Mouse (Mus musculus) hindbrain, embryonic 11.5 days (tissue): ENCODE measurements around the gene Icmt. TPM values are rescaled to one million over a fixed set of nuclear protein-coding genes. Genes with fewer than 3 reads are reported as not detected.
A peak's percentile ranks its signal among the peaks of the same experiment; 100 is the strongest.

Experiments
- ATAC-seq: fragments of 200-750 bp; cut with Nextera tagmentation; 2 replicates; pipeline ENCODE4 v1.8.0; 2017; ENCODE audit warnings: mild to moderate bottlenecking, moderate TSS enrichment, moderate library complexity; ENCODE audit not compliant: low FRiP score
- DNase-seq: peaks from one replicate; pipeline ENCODE4 v3.0.0-alpha.2; 2015; ENCODE audit warnings: low spot score
- H3K27ac ChIP-seq: fragments of 300-500 bp; sonication (generic); 2 replicates; pipeline ENCODE4 v1.5.1; 2014; ENCODE audit warnings: mild to moderate bottlenecking, low read depth, low read length
- H3K27me3 ChIP-seq: fragments of 300-500 bp; sonication (generic); 2 replicates; pipeline ENCODE4 v1.6.1; 2014; ENCODE audit warnings: mild to moderate bottlenecking, low read length, moderate library complexity, mixed read lengths; ENCODE audit not compliant: control insufficient read depth, insufficient read depth
- H3K36me3 ChIP-seq: fragments of 300-500 bp; sonication (generic); 2 replicates; pipeline ENCODE4 v1.6.1; 2014; ENCODE audit warnings: mild to moderate bottlenecking, low read length, moderate library complexity, mixed read lengths; ENCODE audit not compliant: control insufficient read depth, insufficient read depth
- H3K4me1 ChIP-seq: fragments of 300-500 bp; sonication (generic); replicated peaks from 2 replicates; pipeline ENCODE4 v1.6.1; 2014; ENCODE audit warnings: low read length, mixed read lengths; ENCODE audit not compliant: control insufficient read depth, insufficient read depth
- H3K4me2 ChIP-seq: fragments of 300-500 bp; sonication (generic); replicated peaks from 2 replicates; pipeline ENCODE4 v1.6.1; 2014; ENCODE audit warnings: mild to moderate bottlenecking, low read depth, low read length
- H3K4me3 ChIP-seq: fragments of 300-500 bp; sonication (generic); 2 replicates; pipeline ENCODE4 v1.5.1; 2014; ENCODE audit warnings: low read depth, low read length
- H3K9ac ChIP-seq: fragments of 300-500 bp; sonication (generic); 2 replicates; pipeline ENCODE4 v1.6.1; 2014; ENCODE audit warnings: low read depth, low read length
- H3K9me3 ChIP-seq: fragments of 300-500 bp; sonication (generic); 2 replicates; pipeline ENCODE4 v1.6.1; 2016; ENCODE audit warnings: low read length; ENCODE audit not compliant: control insufficient read depth
- WGBS: fragments of 180-500 bp; shearing (Covaris S2); extraction: QIAGEN DNeasy Blood & Tissue Kit; methylation state at CpG from one replicate; pipeline ENCODE4 v1.1.7; 2014; 5-methylcytosine and 5-hydroxymethylcytosine counted together
- polyA plus RNA-seq: library from polyadenylated mRNA; unstranded; fragments of >200 nt; fragmentation: Nextera tagmentation; extraction: Ambion mirVana; gene quantifications from 2 replicates; pipeline ENCODE4 v1.2.1, GENCODE M21; 2014

The Icmt gene
- polyA plus RNA-seq, 1 experiment from 2014 or later: 17.4 TPM

DNA sequence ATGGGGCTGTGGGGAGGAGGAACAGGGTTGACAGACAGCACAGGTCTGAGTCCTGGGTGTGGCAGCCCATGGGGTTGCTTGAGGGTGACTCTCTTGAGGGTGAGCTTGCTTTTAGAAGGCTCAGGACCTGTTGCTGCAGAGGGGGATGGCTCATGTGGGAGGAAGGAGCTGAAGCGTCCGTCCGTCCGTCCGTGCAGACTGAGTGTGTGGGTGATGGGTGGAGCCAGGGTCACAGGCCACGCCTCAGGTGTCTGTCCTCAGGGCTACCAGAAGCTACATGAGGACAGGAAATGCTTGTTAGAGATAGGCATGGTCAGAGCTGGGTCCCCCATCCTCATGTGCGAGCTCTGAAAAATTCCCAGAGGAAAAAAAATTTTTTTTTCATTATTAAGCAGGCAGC, 47.6 kb downstream of the Icmt start:
- Histone ChIP-seq H3K36me3 (no peaks in the 10 kb centered on the region), H3K4me1 (peaks cover under 1% of the 10 kb centered on the region; the same call in 1 of the 2 replicates), H3K4me3 (no peak overlapping the region), H3K27ac (no peak overlapping the region), H3K4me2 (no peak overlapping the region), H3K9ac (no peak overlapping the region), H3K9me3 (no peaks in the 10 kb centered on the region), H3K27me3 (peaks cover 16% of the 10 kb centered on the region)
- DNase-seq (no peak), ATAC-seq (no peak)
- 66% methylated on average over 7 of the region's 7 CpGs for WGBS

DNA sequence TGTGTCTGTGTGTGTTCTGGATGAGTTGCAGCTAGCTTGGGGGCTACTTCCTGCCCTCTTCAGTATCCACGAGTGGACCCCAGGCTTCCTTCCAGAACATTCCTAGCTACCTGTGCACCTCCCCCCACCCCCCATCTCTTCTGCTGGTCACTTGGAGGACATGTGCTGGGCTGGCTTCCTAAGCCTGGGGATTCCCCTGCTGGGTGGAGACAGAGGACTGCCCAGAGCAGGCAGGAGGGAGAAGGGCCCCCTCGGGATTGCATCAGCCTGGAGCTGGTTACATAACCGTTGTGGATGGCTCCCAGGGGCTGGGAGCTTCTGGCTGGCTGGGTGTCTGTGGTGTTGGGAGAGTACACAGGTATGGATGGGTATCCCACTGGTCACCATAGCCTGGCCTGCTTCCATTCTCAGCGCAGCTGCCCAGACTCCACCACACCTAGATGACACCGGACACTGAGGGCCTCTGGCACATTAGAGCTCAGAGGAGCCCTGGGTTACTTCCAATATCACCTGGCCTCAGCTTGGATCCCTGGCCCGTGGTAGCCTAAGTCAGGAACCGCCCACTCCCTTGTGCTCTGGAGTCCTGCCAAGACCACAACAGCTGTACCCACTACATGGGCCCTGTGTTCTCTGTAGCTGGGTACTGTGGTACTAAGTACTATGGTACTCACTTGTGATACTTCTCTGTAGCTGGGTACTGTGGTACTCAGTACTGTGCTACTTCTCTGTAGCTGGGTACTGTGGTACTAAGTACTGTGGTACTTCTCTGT, 48.3 kb downstream of the Icmt start:
- WGBS: 60% methylated on average over 7 of the region's 7 CpGs
- peaks cover 10% of the 10 kb centered on the region for H3K27me3 ChIP-seq
- DNase-seq (no peak), ATAC-seq (no peak)
- H3K4me2 ChIP-seq: no peak overlapping the region
- no peak overlapping the region for H3K4me3 ChIP-seq
- no peaks in the 10 kb centered on the region for H3K9me3 ChIP-seq
- no peak overlapping the region for H3K9ac ChIP-seq
- no peaks in the 10 kb centered on the region for H3K36me3 ChIP-seq
- no peak overlapping the region for H3K27ac ChIP-seq
- H3K4me1 ChIP-seq: no peaks in the 10 kb centered on the region

DNA sequence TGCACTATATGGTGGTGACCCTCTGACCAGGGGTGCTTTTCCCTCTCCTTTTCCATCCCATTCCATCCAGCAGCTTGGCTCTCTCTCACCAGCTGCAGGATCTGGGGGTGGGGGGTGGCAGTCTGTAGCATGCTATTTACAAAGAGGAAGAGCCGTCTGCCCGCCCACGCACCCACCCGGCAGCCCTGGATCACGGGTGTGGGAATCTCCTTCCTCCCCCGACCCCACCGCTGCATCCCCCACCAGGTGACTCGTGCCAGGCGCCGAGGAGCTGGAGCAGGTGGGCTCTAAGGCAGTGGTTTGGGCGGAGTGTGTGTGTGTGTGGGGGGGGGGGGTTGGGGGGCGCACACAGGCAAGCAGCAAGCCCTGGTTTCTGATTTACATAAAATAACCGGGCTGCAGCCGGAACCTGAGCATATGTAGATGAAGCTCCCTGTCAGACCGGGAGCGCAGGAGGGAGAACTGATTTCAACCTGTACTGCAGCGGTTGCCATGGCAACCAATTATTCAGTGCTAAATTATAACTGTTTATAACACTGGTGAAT, 52.9 kb downstream of the Icmt start:
- no peak overlapping the region for H3K4me3 ChIP-seq
- H3K4me1 ChIP-seq: no peaks in the 10 kb centered on the region
- no peak overlapping the region; the same call in 1 of the 2 replicates for H3K4me2 ChIP-seq
- H3K9me3 ChIP-seq: no peaks in the 10 kb centered on the region
- no peak overlapping the region for H3K27ac ChIP-seq
- H3K36me3 ChIP-seq: no peaks in the 10 kb centered on the region
- DNase-seq (peak; percentile 40), ATAC-seq (no peak)
- 15% methylated on average over 16 of the region's 17 CpGs for WGBS
- peaks cover 11% of the 10 kb centered on the region for H3K27me3 ChIP-seq
- no peak overlapping the region for H3K9ac ChIP-seq

DNA sequence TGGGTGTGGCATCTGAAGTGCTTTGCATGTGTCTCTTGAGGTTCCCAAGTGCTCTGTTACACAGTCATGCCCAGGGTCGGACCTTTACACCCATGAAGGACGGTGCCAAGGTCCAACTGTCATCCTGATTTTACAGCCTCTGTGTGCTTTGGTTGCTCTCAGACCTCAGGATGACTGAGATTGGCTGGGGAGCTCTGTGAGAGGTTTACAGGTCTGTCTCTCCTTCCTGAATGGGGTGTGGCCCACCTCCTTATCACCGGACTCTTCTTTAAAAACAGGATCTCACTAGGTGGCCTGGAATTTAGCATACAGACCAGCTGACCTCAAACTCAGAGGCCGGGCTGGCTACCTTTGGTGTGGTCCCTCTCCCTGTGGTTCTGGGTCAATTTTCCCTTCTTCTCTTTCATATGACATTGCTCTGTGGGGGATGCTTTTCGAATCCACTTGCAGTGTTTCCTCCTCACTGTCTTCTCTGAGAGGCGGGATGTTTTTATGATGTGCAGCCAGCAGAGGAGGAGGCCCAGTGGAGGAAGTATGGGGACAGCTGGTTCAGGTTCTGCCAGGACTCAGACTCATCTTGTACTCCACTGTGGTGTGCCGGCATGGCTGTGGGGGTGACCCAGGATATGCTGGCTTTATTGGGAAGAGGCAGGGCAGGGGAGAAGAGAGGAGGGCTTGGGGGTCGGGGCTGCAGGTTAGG, 53.8 kb downstream of the Icmt start:
- ATAC-seq: no peak
- no peak overlapping the region for H3K4me2 ChIP-seq

DNA sequence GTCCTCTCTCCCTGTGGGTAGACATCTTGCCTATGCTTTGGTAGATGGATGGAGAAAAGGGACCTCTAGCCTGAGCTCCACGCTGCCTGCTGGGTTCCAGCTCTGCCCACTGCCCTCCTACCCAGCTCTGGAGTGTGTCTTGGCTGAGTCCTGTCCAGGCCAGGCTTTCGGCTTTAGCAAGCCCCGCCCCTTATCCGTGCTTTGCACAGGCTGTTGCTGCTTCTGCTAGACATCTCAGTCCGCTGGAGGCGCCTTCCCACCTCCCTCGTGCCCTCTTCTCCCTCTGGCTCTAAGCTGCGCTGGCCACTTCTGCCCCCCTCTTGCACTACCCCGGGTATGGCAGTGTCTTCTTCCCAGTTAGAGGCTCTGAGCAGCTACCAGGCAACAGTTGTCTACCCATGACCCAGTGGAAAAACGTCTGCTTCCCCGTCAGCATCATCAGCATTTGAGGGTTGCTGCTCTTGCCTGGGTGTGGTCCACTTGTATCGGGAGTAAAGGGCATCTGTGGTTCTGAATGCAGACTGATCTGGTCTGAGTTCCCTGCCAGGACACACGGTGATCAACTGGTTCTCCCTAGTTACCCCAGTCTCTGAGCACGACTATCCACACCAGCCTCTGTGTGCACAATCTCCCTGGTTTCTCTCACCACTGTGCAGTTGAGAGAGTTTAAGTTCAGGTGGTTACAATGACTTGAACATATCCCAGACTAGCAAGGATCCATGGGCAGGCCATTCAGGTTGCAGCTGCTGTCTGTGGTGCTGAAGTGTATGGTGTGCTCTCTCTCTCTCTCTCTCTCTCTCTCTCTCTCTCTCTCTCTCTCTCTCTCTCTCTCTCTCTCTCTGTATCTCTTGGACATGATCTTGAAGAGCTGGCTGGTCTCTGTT, 54.6 kb downstream of the Icmt start:
- no peak for ATAC-seq
- no peak overlapping the region for H3K4me3 ChIP-seq
- no peaks in the 10 kb centered on the region for H3K36me3 ChIP-seq
- WGBS: 13% methylated on average over 14 of the region's 14 CpGs
- no peak overlapping the region for H3K4me2 ChIP-seq
- no peak overlapping the region for H3K27ac ChIP-seq
- peaks cover 11% of the 10 kb centered on the region for H3K27me3 ChIP-seq
- no peaks in the 10 kb centered on the region for H3K9me3 ChIP-seq
- no peak overlapping the region for H3K9ac ChIP-seq
- no peaks in the 10 kb centered on the region for H3K4me1 ChIP-seq
- DNase-seq: peak; percentile 42

More for the DNA sequence above, 53.8 kb downstream of the Icmt start:
- no peak overlapping the region for H3K27ac ChIP-seq
- no peaks in the 10 kb centered on the region for H3K4me1 ChIP-seq
- H3K27me3 ChIP-seq: peaks cover 11% of the 10 kb centered on the region
- H3K9me3 ChIP-seq: no peaks in the 10 kb centered on the region
- DNase-seq: no peak
- H3K36me3 ChIP-seq: no peaks in the 10 kb centered on the region
- H3K9ac ChIP-seq: no peak overlapping the region
- no peak overlapping the region for H3K4me3 ChIP-seq
- 41% methylated on average over 8 of the region's 8 CpGs for WGBS

DNA sequence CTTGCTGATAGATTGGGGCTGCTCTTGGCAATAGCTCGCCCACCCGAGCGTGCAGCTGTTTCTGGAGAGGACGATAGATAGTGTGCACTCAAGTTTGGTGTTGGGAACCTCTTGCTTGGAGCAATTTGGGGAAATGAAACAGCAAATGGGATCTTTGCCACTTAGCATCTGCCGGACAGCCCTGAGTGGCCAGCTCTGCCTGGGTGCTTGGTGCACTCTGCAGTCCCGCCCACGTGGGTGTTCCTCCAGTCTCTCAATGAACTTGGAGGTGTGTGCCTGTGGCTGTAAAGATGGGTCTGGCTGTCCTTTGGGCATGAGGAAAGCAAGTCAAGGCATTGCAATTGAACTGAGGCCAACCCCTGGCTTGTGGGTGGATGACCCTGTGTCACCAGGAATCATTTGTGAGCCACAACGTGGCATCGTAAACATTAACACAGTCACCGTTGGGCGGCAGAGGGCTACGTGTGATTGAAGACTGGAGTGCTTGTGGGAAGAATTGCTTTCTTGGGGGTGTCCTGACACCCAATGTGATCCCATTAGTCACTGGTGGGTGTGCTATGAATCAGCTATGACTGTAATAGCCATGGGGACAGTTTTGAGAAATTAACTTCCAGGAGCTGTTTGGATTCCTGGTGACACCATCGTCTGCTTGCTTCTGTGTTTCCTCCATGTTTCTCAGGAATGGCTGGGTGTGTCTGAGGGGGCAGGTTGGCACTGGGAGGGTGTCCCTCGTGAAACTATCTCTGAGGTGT, 57.0 kb downstream of the Icmt start:
- Histone ChIP-seq H3K27ac (no peak overlapping the region), H3K4me2 (no peak overlapping the region), H3K9ac (no peak overlapping the region), H3K4me3 (no peak overlapping the region), H3K36me3 (no peaks in the 10 kb centered on the region), H3K27me3 (peaks cover 13% of the 10 kb centered on the region), H3K4me1 (no peaks in the 10 kb centered on the region), H3K9me3 (no peaks in the 10 kb centered on the region)
- DNase-seq (no peak), ATAC-seq (no peak)
- 81% methylated on average over 14 of the region's 14 CpGs for WGBS

DNA sequence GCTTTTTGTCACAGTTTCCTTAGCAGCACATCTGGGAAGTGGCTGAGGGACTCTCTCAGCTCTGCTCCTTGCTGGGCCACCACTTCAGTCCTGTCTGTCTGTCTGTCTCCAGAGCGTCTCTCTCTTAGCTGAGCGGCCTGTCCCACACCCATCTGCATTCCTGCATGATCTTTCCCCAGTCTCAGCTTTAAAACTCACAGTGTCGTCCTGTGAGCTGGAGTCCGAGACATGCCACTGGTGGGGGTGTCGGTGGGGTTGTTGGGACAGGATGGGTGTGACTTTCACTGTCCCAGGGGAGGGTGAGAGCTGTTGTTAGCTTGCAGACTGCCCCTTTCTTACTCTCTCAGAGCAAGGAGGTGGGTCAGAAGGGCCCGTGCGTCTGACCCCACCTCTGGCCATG, 58.6 kb downstream of the Icmt start:
- DNase-seq (no peak), ATAC-seq (no peak)
- no peaks in the 10 kb centered on the region for H3K9me3 ChIP-seq
- no peak overlapping the region for H3K4me3 ChIP-seq
- peaks cover 12% of the 10 kb centered on the region for H3K27me3 ChIP-seq
- no peaks in the 10 kb centered on the region for H3K36me3 ChIP-seq
- no peak overlapping the region for H3K4me2 ChIP-seq
- no peak overlapping the region for H3K9ac ChIP-seq
- 0 out of 2 replicates have a peak, but pooled peaks cover 2% of the 10 kb centered on the region for H3K4me1 ChIP-seq
- H3K27ac ChIP-seq: no peak overlapping the region
- 79% methylated on average over 7 of the region's 7 CpGs for WGBS
